Mouse (Mus musculus): Measurements from ENCODE around the gene Phc2. TPM values are rescaled to one million over a fixed set of nuclear protein-coding genes. Genes with fewer than 3 reads are reported as not detected.

Phc2 gene
- polyA plus RNA-seq, 1 experiment from 2014 or later: 56.3 TPM

- H3K4me1 ChIP-seq (ENCODE audit: insufficient read depth, low read depth, low read length): peaks cover 6% of the 10 kb centered on the region; the same call in 1 of the 2 replicates
- ATAC-seq: no peak
- no peak overlapping the region for H3K4me3 ChIP-seq (ENCODE audit: low read depth, low read length)
- no peaks in the 10 kb centered on the region for H3K27me3 ChIP-seq (replicated peaks; ENCODE audit: insufficient read depth, low read length)
- no peak for TF ChIP-seq EP300 (IDR thresholded peaks at IDR 0.05)
- no peaks in the 10 kb centered on the region for H3K9me3 ChIP-seq (ENCODE audit: low read length)
- no peaks in the 10 kb centered on the region for H3K36me3 ChIP-seq (ENCODE audit: insufficient read depth, low read length)
- no peak overlapping the region for H3K27ac ChIP-seq (ENCODE audit: low read length)
- H3K9ac ChIP-seq (replicated peaks; ENCODE audit: low read depth): no peak overlapping the region
- DNase-seq (ENCODE audit: low spot score): no peak
- H3K4me2 ChIP-seq (replicated peaks; ENCODE audit: low read depth, low read length): no peak overlapping the region
- WGBS: 37% methylated on average over 23 of the region's 23 CpGs
Measured at GRCm38 (mm10) chr4:128641766-128642717, 12.5 kb upstream of the Phc2 start.

DNA sequence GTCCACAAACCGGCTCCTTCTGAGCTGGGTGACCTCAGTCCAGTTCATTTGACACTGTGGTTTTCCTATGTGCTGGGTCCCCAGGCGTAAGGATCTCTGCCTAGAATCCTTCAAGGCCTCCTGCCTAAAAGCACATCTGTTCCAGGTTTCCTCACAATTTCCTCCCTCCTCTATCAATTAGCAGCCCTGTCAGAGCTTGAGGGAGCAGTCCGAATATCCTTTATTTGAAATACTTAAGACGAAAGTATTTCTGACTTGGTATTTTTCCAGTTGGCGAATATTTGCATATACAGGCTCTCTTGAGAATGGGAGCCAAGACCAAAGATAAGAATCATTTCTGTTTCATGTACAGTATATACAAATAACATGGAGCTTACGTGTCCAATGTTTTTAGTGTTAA is 8.6 kb upstream of the Phc2 start:
- Histone ChIP-seq H3K4me2 (replicated peaks; ENCODE audit: low read depth, low read length) (no peak overlapping the region), H3K27me3 (replicated peaks; ENCODE audit: insufficient read depth, low read length) (no peaks in the 10 kb centered on the region), H3K9me3 (ENCODE audit: low read length) (no peaks in the 10 kb centered on the region), H3K9ac (replicated peaks; ENCODE audit: low read depth) (no peak overlapping the region), H3K4me3 (ENCODE audit: low read depth, low read length) (no peak overlapping the region), H3K4me1 (ENCODE audit: insufficient read depth, low read depth, low read length) (no peaks in the 10 kb centered on the region), H3K27ac (ENCODE audit: low read length) (no peak overlapping the region), H3K36me3 (ENCODE audit: insufficient read depth, low read length) (no peaks in the 10 kb centered on the region)
- WGBS: 23% methylated on average over 6 of the region's 6 CpGs
- TF ChIP-seq EP300 (IDR thresholded peaks at IDR 0.05) (no peak), CTCF (IDR thresholded peaks at IDR 0.05) (no peak)
- DNase-seq (ENCODE audit: low spot score) (peak; percentile 18), ATAC-seq (no peak)

DNA sequence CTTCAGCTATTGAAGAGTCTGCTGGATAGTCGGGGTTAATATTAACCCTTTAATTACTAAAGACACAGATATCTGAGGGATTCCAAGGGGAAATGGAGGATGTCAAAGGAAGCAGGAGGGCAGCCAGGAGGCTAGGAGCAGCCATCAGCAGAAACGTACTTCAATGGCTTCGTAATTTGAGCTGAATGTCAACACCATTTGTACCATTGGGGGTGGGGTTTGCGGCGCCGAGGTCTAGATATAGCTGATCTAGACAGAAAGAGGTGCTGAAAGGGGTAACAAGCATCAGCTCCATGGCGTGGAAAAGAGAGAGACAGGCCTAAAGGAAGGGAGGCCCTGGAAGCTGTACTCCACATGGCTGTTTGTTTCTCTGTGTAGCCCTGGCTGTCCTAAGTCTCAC is 7.7 kb upstream of the Phc2 start:
- Histone ChIP-seq H3K36me3 (ENCODE audit: insufficient read depth, low read length) (no peaks in the 10 kb centered on the region), H3K27me3 (replicated peaks; ENCODE audit: insufficient read depth, low read length) (no peaks in the 10 kb centered on the region), H3K27ac (ENCODE audit: low read length) (no peak overlapping the region), H3K4me1 (ENCODE audit: insufficient read depth, low read depth, low read length) (no peaks in the 10 kb centered on the region), H3K9ac (replicated peaks; ENCODE audit: low read depth) (no peak overlapping the region), H3K4me3 (ENCODE audit: low read depth, low read length) (no peak overlapping the region), H3K4me2 (replicated peaks; ENCODE audit: low read depth, low read length) (no peak overlapping the region), H3K9me3 (ENCODE audit: low read length) (no peaks in the 10 kb centered on the region)
- WGBS: 28% methylated on average over 7 of the region's 7 CpGs
- TF ChIP-seq CTCF (IDR thresholded peaks at IDR 0.05): no peak
- TF ChIP-seq EP300 (IDR thresholded peaks at IDR 0.05): no peak
- DNase-seq (ENCODE audit: low spot score) (no peak), ATAC-seq (no peak)

GRCm38 (mm10) chr4:128648567-128649255 is 5.8 kb upstream of the Phc2 start:
- 41% methylated on average over 8 of the region's 8 CpGs for WGBS
- Histone ChIP-seq H3K36me3 (ENCODE audit: insufficient read depth, low read length) (no peaks in the 10 kb centered on the region), H3K27ac (ENCODE audit: low read length) (no peak overlapping the region)

DNA sequence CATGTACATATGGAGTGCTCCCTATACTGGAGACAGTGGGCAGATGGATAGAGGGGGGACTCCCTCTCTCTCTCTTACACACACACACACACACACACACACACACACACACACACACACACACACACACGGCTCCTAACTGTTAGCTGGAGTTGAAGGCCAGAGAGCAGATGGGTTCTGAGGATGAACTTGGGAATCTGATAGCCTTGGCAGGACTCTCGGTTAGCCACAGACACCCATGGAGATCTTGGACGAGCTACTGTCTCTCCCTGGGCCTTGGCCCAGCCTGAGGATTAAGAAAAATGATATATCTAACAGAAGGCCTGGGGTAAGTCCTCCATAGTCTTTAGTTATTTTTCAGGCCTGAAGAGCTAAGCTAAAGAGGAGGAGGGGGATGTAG is 3.0 kb upstream of the Phc2 start:
- Histone ChIP-seq H3K27me3 (replicated peaks; ENCODE audit: insufficient read depth, low read length) (no peaks in the 10 kb centered on the region), H3K36me3 (ENCODE audit: insufficient read depth, low read length) (no peaks in the 10 kb centered on the region), H3K9me3 (ENCODE audit: low read length) (no peaks in the 10 kb centered on the region), H3K4me3 (ENCODE audit: low read depth, low read length) (no peak overlapping the region), H3K9ac (replicated peaks; ENCODE audit: low read depth) (no peak overlapping the region), H3K4me2 (replicated peaks; ENCODE audit: low read depth, low read length) (no peak overlapping the region), H3K4me1 (ENCODE audit: insufficient read depth, low read depth, low read length) (no peaks in the 10 kb centered on the region), H3K27ac (ENCODE audit: low read length) (no peak overlapping the region)
- no peak for ATAC-seq
- DNase-seq (ENCODE audit: low spot score): no peak
- WGBS: 52% methylated on average over 3 of the region's 3 CpGs
- no peak for TF ChIP-seq CTCF (IDR thresholded peaks at IDR 0.05)
- no peak for TF ChIP-seq EP300 (IDR thresholded peaks at IDR 0.05)

More at GRCm38 (mm10) chr4:128648567-128649255, 5.8 kb upstream of the Phc2 start:
- TF ChIP-seq EP300 (IDR thresholded peaks at IDR 0.05) (no peak), CTCF (IDR thresholded peaks at IDR 0.05) (no peak)
- H3K9me3 ChIP-seq (ENCODE audit: low read length): no peaks in the 10 kb centered on the region
- no peak overlapping the region for H3K9ac ChIP-seq (replicated peaks; ENCODE audit: low read depth)
- DNase-seq (ENCODE audit: low spot score): no peak
- no peak overlapping the region for H3K4me2 ChIP-seq (replicated peaks; ENCODE audit: low read depth, low read length)
- no peaks in the 10 kb centered on the region for H3K27me3 ChIP-seq (replicated peaks; ENCODE audit: insufficient read depth, low read length)
- ATAC-seq: no peak
- no peaks in the 10 kb centered on the region for H3K4me1 ChIP-seq (ENCODE audit: insufficient read depth, low read depth, low read length)
- no peak overlapping the region for H3K4me3 ChIP-seq (ENCODE audit: low read depth, low read length)

DNA sequence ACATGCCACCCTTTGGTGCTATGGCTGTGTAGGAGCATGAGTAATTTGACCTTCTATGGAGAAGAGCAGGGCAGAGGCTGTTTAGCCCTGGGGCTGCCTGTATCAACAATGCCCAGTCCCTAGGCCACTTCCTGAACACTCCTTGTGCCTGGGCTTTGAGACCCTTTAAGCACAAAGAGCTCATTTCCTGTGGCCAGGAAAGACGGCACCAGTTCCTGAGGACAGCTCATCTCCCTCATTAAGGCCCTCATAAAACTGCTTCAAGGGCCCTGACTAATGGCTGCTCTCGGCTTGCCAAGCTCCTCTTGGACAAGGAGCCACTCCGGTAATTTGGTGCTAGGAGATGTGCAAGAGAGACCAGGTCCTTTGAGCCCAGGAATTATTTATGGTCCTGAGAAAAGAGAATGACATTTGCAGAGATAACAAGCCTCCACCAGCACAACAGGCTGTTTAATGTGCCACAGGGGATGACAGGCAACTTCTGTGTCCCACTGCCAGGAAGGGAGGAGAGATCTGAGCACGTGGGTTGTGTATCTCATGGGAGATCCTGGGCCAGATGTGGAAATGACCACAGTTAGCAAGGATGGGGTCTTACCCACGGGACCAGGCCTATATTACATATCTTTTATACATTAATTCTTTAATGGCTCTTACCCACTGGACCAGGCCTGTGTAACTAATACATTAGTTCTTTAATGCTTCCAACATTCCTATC is 1.8 kb upstream of the Phc2 start:
- peak overlapping the region; percentile 54 for H3K27ac ChIP-seq (ENCODE audit: low read length)
- no peaks in the 10 kb centered on the region for H3K36me3 ChIP-seq (ENCODE audit: insufficient read depth, low read length)
- DNase-seq (ENCODE audit: low spot score): peak; percentile 61
- no peak overlapping the region for H3K9ac ChIP-seq (replicated peaks; ENCODE audit: low read depth)
- peak; percentile 50 for ATAC-seq
- no peak overlapping the region for H3K4me3 ChIP-seq (ENCODE audit: low read depth, low read length)
- WGBS: 26% methylated on average over 5 of the region's 5 CpGs
- TF ChIP-seq EP300 (IDR thresholded peaks at IDR 0.05) (peak; percentile 83), CTCF (IDR thresholded peaks at IDR 0.05) (no peak)
- no peak overlapping the region for H3K4me2 ChIP-seq (replicated peaks; ENCODE audit: low read depth, low read length)
- H3K4me1 ChIP-seq (ENCODE audit: insufficient read depth, low read depth, low read length): no peaks in the 10 kb centered on the region
- no peaks in the 10 kb centered on the region for H3K27me3 ChIP-seq (replicated peaks; ENCODE audit: insufficient read depth, low read length)
- H3K9me3 ChIP-seq (ENCODE audit: low read length): no peaks in the 10 kb centered on the region
